Mouse (Mus musculus): Measurements from ENCODE around the gene Unc45a. TPM values are rescaled to one million over a fixed set of nuclear protein-coding genes. Genes with fewer than 3 reads are reported as not detected.

Gene Unc45a
- polyA plus RNA-seq (2014; fragmentation: Illumina TruSeq; extraction: RNeasy Lipid Tissue Mini Kit (QIAGEN cat#74804); ENCODE audit: low read depth, low replicate concordance): 1.2 TPM

GRCm38 (mm10) chr7:80340793-80341192, at the start of gene Unc45a:
Gene Unc45a (minus strand): TSS chr7:80341005.

DNA sequence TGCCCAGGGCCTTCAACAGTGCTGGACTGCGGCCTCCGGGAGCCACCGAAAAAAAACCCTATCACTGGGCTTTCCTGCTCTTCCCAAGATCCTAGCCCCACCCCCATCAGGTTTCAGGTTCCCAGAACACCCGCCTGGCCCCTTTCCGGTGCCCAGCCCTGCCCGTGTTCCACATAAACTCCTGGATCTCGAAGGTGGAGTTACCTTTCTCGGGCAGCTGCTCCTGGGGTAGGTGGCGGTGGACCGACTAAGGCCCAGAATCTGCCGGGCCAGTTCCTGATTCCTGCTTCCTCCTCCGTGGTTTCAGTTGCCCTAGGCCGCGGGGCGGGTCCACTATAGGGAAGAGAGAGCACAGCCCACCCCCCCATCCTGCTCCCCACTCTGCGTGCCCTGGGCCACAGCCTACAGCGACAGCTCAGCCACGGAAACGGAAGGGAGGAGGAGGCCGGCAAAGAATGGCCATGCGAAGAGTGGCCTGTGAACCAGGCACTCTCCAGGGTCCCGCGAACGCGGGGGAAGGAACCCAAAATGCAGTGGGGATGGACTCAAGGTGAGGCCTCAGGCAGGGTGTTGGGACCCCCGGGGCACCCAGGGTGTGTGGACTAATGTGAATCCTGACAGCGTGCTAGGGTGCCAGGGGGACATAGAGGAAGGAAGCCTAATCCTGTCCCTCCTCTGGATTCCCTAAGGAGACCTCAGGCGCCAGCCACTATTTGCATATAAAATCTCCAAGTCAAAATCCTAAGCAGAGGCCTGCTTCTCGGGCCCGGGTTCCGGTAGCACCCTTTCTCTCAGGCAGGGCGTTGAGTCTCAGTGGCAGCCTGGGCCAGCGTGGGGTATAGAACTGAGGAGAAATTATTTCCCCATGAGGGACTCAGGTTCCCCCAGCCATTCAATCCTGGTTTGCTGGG, 47.1 kb upstream of the Unc45a start, which contains the start of gene Fes:
Gene Fes, minus strand, starts transcription at position 314 of the 911 bp plus-strand sequence.

DNA sequence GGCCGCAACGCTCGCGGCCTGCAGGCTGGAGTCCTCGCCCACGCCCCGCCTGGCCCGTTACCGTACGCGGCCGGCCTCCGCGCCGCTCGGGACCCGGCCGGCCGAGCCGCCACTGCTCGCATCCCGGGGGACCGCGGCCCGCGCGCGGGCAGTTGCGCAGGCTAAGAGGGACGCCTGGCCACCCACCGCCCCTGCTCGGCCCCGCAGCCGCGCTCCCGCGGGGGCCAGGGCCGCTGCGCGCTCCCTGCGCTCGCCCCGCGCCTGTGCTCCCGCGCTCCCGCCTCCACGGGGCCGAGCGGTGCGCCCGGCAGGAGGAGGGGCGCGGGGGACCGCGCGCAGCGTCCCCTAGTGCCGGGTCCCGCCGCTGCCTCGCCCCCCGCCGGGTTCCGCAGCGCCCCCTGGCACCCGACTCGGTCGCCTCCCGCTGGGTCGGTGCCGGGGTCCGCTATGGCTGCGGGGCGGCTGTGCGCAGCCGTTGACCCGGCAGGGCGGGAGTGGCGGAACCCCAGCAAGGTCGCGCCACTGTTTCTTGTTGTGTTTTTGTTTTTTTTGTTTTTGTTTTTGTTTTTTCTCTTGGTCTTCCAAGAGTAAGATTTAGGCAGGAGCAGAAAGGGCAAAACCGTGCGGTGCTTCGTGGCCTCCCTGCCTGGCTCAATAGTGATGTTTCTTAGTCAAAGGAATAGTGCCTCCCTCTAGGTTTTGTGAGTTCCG, 30.4 kb upstream of the Unc45a start, which contains the start of gene Man2a2:
Gene Man2a2, minus strand, starts transcription at position 335 of the 711 bp plus-strand sequence.

GRCm38 (mm10) chr7:80342858-80343257, 2.1 kb upstream of the Unc45a start, which contains the start of gene Hddc3:
Gene Hddc3 (plus strand): TSS chr7:80343104.

DNA sequence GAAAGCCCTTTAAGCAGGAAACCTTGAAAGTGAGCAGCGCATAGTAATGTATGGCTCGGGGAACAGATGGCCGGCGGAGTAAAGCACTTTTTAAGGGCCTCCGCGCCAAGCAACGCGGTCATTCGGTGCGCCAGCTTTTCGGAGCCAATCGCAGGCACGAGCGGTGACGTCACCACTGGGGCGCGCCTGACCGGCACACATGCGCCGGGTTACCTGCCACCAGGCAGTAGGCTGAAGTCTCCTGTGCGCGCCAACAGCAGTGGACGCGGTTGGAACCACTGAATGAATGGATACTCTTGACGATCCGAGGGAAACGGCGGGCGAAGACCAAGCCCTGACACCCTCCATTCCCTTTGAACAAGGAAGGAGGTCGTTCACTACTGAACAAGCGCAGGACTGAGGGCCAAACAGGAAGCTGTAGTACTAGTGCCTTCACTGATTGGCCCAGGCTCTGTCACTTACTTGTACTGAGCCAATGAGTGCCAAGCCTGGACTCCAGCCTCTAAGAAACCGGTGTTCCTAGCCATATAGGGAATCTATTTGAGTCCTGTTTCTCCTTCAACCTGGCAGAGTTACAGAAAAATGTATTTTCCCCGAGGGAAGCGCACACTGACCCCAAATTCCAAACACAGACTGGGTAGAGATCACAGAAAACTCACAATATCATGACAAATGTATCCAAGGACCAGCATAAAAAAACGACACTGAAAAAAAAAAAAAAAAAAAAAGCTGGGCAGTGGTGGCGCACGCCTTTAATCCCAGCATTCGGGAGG, 16.6 kb downstream of the Unc45a start, which contains the start of gene Rccd1:
Gene Rccd1, minus strand, starts transcription at position 412 of the 773 bp plus-strand sequence.

GRCm38 (mm10) chr7:80294062-80294763, 46.6 kb downstream of the Unc45a start, which contains the start of gene Prc1:
Gene Prc1 (plus strand): TSS chr7:80294450.

Other genes with a start within 250 kb of the Unc45a start
- 0.85 TPM for gene Idh2, start 225.6 kb downstream of the Unc45a start, polyA plus RNA-seq (2014; fragmentation: Illumina TruSeq; extraction: RNeasy Lipid Tissue Mini Kit (QIAGEN cat#74804); ENCODE audit: low read depth, low replicate concordance)
- gene Sema4b, start 154.2 kb downstream of the Unc45a start, polyA plus RNA-seq (2014; fragmentation: Illumina TruSeq; extraction: RNeasy Lipid Tissue Mini Kit (QIAGEN cat#74804); ENCODE audit: low read depth, low replicate concordance): 0.67 TPM
- gene Cib1, start 108.2 kb downstream of the Unc45a start, polyA plus RNA-seq (2014; fragmentation: Illumina TruSeq; extraction: RNeasy Lipid Tissue Mini Kit (QIAGEN cat#74804); ENCODE audit: low read depth, low replicate concordance): 49.1 TPM
- gene Gdpgp1, start 108.1 kb downstream of the Unc45a start, polyA plus RNA-seq (2014; fragmentation: Illumina TruSeq; extraction: RNeasy Lipid Tissue Mini Kit (QIAGEN cat#74804); ENCODE audit: low read depth, low replicate concordance): 0.91 TPM
- 226 TPM for gene Ttll13, start 94.6 kb downstream of the Unc45a start, polyA plus RNA-seq (2014; fragmentation: Illumina TruSeq; extraction: RNeasy Lipid Tissue Mini Kit (QIAGEN cat#74804); ENCODE audit: low read depth, low replicate concordance)
- 5.7 TPM for gene Ngrn, start 79.8 kb downstream of the Unc45a start, polyA plus RNA-seq (2014; fragmentation: Illumina TruSeq; extraction: RNeasy Lipid Tissue Mini Kit (QIAGEN cat#74804); ENCODE audit: low read depth, low replicate concordance)
- 4.8 TPM for gene Vps33b, start 71.4 kb downstream of the Unc45a start, polyA plus RNA-seq (2014; fragmentation: Illumina TruSeq; extraction: RNeasy Lipid Tissue Mini Kit (QIAGEN cat#74804); ENCODE audit: low read depth, low replicate concordance)
- 157 TPM for gene Prc1, start 46.6 kb downstream of the Unc45a start, polyA plus RNA-seq (2014; fragmentation: Illumina TruSeq; extraction: RNeasy Lipid Tissue Mini Kit (QIAGEN cat#74804); ENCODE audit: low read depth, low replicate concordance)
- gene Rccd1, start 16.6 kb downstream of the Unc45a start, polyA plus RNA-seq (2014; fragmentation: Illumina TruSeq; extraction: RNeasy Lipid Tissue Mini Kit (QIAGEN cat#74804); ENCODE audit: low read depth, low replicate concordance): 4.5 TPM
- 5.7 TPM for gene Hddc3, start 2.1 kb upstream of the Unc45a start, polyA plus RNA-seq (2014; fragmentation: Illumina TruSeq; extraction: RNeasy Lipid Tissue Mini Kit (QIAGEN cat#74804); ENCODE audit: low read depth, low replicate concordance)
- 14.6 TPM for gene Man2a2, start 30.4 kb upstream of the Unc45a start, polyA plus RNA-seq (2014; fragmentation: Illumina TruSeq; extraction: RNeasy Lipid Tissue Mini Kit (QIAGEN cat#74804); ENCODE audit: low read depth, low replicate concordance)
- gene Fes, start 46.9 kb upstream of the Unc45a start, polyA plus RNA-seq (2014; fragmentation: Illumina TruSeq; extraction: RNeasy Lipid Tissue Mini Kit (QIAGEN cat#74804); ENCODE audit: low read depth, low replicate concordance): not detected
- 0.48 TPM for gene Furin, start 64.4 kb upstream of the Unc45a start, polyA plus RNA-seq (2014; fragmentation: Illumina TruSeq; extraction: RNeasy Lipid Tissue Mini Kit (QIAGEN cat#74804); ENCODE audit: low read depth, low replicate concordance)
- gene Blm, start 194.1 kb upstream of the Unc45a start, polyA plus RNA-seq (2014; fragmentation: Illumina TruSeq; extraction: RNeasy Lipid Tissue Mini Kit (QIAGEN cat#74804); ENCODE audit: low read depth, low replicate concordance): 58.5 TPM